Mouse (Mus musculus): ENCODE results near the gene Gabrb3. TPM values are rescaled to one million over a fixed set of nuclear protein-coding genes. Genes with fewer than 3 reads are reported as not detected.

Gene Gabrb3
- polyA plus RNA-seq, 1 experiment = not detected

GRCm38 (mm10) chr7:57867951-57868350 lies 448.5 kb downstream of the Gabrb3 start:
- Histone ChIP-seq H3K36me3 (ENCODE audit: control insufficient read depth) (no peaks in the 10 kb centered on the region), H3K4me3 (replicated peaks) (no peak overlapping the region), H3K27me3 (ENCODE audit: control insufficient read depth) (no peaks in the 10 kb centered on the region), H3K9me3 (ENCODE audit: control insufficient read depth, low read length) (peaks cover 5% of the 10 kb centered on the region), H3K4me1 (ENCODE audit: control insufficient read depth) (no peaks in the 10 kb centered on the region)
- TF ChIP-seq TAL1 (IDR thresholded peaks at IDR 0.05; ENCODE audit: low read length) (no peak), GATA1 (IDR thresholded peaks at IDR 0.05; ENCODE audit: low read length) (no peak)

Other genes starting within 250 kb of the Gabrb3 start
- gene Gabrg3, start 32.5 kb upstream of the Gabrb3 start, polyA plus RNA-seq (2012) = under 0.01 TPM in 1 of 2 replicates, not detected in the other
- gene Gabra5, start 90.4 kb downstream of the Gabrb3 start, polyA plus RNA-seq (2012) = not detected in 2 replicates